Mouse (Mus musculus) midbrain, postnatal 0 days (tissue): ENCODE results near the gene Dupd1. TPM values are rescaled to one million over a fixed set of nuclear protein-coding genes. Genes with fewer than 3 reads are reported as not detected.

Source experiments
- ATAC-seq: fragments of 200-750 bp; cut with Nextera tagmentation; 2 replicates; pipeline ENCODE4 v1.8.0; 2017; ENCODE audit warnings: moderate number of reproducible peaks, mild to moderate bottlenecking, moderate TSS enrichment, moderate library complexity; ENCODE audit not compliant: low FRiP score
- DNase-seq: peaks from one replicate; pipeline ENCODE4 v3.0.0-alpha.2; 2015; ENCODE audit warnings: low spot score
- H3K27ac ChIP-seq: fragments of 300-500 bp; sonication (generic); 2 replicates; pipeline ENCODE4 v1.5.1; 2014; ENCODE audit warnings: low read depth, mild to moderate bottlenecking, low read length, mixed read lengths
- H3K27me3 ChIP-seq: fragments of 300-500 bp; sonication (generic); 2 replicates; pipeline ENCODE4 v1.6.1; 2014; ENCODE audit warnings: low read length, control low read depth, mixed read lengths; ENCODE audit not compliant: insufficient read depth
- H3K36me3 ChIP-seq: fragments of 300-500 bp; sonication (generic); 2 replicates; pipeline ENCODE4 v1.6.1; 2014; ENCODE audit warnings: low read length, control low read depth, mixed read lengths; ENCODE audit not compliant: insufficient read depth
- H3K4me1 ChIP-seq: fragments of 300-500 bp; sonication (generic); 2 replicates; pipeline ENCODE4 v1.6.1; 2014; ENCODE audit warnings: mild to moderate bottlenecking, control low read depth, antibody characterized with exemption, low read length, mixed read lengths; ENCODE audit not compliant: insufficient read depth
- H3K4me2 ChIP-seq: fragments of 300-500 bp; sonication (generic); 2 replicates; pipeline ENCODE4 v1.6.1; 2014; ENCODE audit warnings: low read depth, mild to moderate bottlenecking, low read length, mixed read lengths; ENCODE audit not compliant: poor library complexity, severe bottlenecking
- H3K4me3 ChIP-seq: fragments of 300-500 bp; sonication (generic); 2 replicates; pipeline ENCODE4 v1.5.1; 2014; ENCODE audit warnings: low read depth, mild to moderate bottlenecking, low read length, moderate library complexity
- H3K9ac ChIP-seq: fragments of 300-500 bp; sonication (generic); replicated peaks from 2 replicates; pipeline ENCODE4 v1.6.1; 2014; ENCODE audit warnings: mild to moderate bottlenecking, low read length, moderate library complexity, mixed read lengths; ENCODE audit not compliant: poor library complexity, severe bottlenecking
- H3K9me3 ChIP-seq: fragments of 300-500 bp; sonication (generic); 2 replicates; pipeline ENCODE4 v1.6.1; 2016; ENCODE audit warnings: low read length, control low read depth
- CTCF ChIP-seq: IDR thresholded peaks from 2 replicates; pipeline ENCODE4 v1.5.1; 2016; ENCODE audit warnings: antibody characterized with exemption, mild to moderate bottlenecking
- WGBS: fragments of 180-500 bp; shearing (Covaris S2); extraction: QIAGEN DNeasy Blood & Tissue Kit; methylation state at CpG from one replicate; pipeline ENCODE4 v1.1.7; 2014; 5-methylcytosine and 5-hydroxymethylcytosine counted together
- polyA plus RNA-seq: library from polyadenylated mRNA; unstranded; fragments of >200 nt; fragmentation: Nextera tagmentation; extraction: Ambion mirVana; gene quantifications from 2 replicates; pipeline ENCODE4 v1.2.1, GENCODE M21; 2015
- total RNA-seq: library from RNA; depleted of rRNA; stranded (reverse); fragments of >200 nt; gene quantifications from 2 replicates; pipeline ENCODE4 v1.2.3, GENCODE M21; 2014; rRNA removed

Dupd1 gene
- total and polyA plus RNA-seq, 2 experiments from 2014 or later = 0.41 to 1.4 TPM

- ATAC-seq (no peak), DNase-seq (no peak)
- Histone ChIP-seq H3K9ac (no peak overlapping the region), H3K9me3 (no peaks in the 10 kb centered on the region), H3K27me3 (no peaks in the 10 kb centered on the region), H3K4me2 (no peak overlapping the region), H3K4me1 (no peaks in the 10 kb centered on the region), H3K27ac (peak overlapping the region; percentile 40), H3K36me3 (peaks cover 19% of the 10 kb centered on the region), H3K4me3 (no peak overlapping the region)
- no peak for TF ChIP-seq CTCF
- WGBS = 40% methylated on average over 5 of the region's 5 CpGs
These were observed 82.6 kb downstream of the Dupd1 start for GRCm38 (mm10) chr14:21631665-21632200.

Other genes with a start within 250 kb of the Dupd1 start
- gene Kat6b, start 233.1 kb downstream of the Dupd1 start, total RNA-seq = 23.1 and 34.0 TPM in 2 replicates
- gene Kat6b, start 233.1 kb downstream of the Dupd1 start, polyA plus RNA-seq = 13.9 and 15.2 TPM in 2 replicates
- 65.9 and 85.6 TPM in 2 replicates for gene Samd8, start 36.0 kb upstream of the Dupd1 start, total RNA-seq
- gene Samd8, start 36.0 kb upstream of the Dupd1 start, polyA plus RNA-seq = 24.9 and 28.6 TPM in 2 replicates
- 0.28 TPM in 1 of 2 replicates, not detected in the other for gene Dusp13, start 36.6 kb upstream of the Dupd1 start, total RNA-seq
- gene Dusp13, start 36.6 kb upstream of the Dupd1 start, polyA plus RNA-seq = not detected in 2 replicates
- 219 and 224 TPM in 2 replicates for gene Vdac2, start 110.7 kb upstream of the Dupd1 start, total RNA-seq
- 300 and 308 TPM in 2 replicates for gene Vdac2, start 110.7 kb upstream of the Dupd1 start, polyA plus RNA-seq
- 34.2 and 38.5 TPM in 2 replicates for gene Comtd1, start 134.4 kb upstream of the Dupd1 start, total RNA-seq
- gene Comtd1, start 134.4 kb upstream of the Dupd1 start, polyA plus RNA-seq = 58.4 and 65.3 TPM in 2 replicates